Mouse (Mus musculus): Measurements from ENCODE around the gene Prss27. TPM values are rescaled to one million over a fixed set of nuclear protein-coding genes. Genes with fewer than 3 reads are reported as not detected.

Gene Prss27
- polyA plus RNA-seq, 1 experiment from 2014 or later = 0.24 TPM

GRCm38 (mm10) chr17:24029477-24029876 lies 8.5 kb upstream of the Prss27 start:
- ATAC-seq (ENCODE audit: insufficient read depth) (no peak), DNase-seq (no peak)
- Histone ChIP-seq H3K4me3 (ENCODE audit: low read depth, low read length) (no peak overlapping the region), H3K27me3 (ENCODE audit: insufficient read depth, low read length) (no peaks in the 10 kb centered on the region), H3K9me3 (ENCODE audit: low read depth, low read length) (no peaks in the 10 kb centered on the region), H3K4me1 (ENCODE audit: insufficient read depth) (no peaks in the 10 kb centered on the region), H3K9ac (no peak overlapping the region), H3K27ac (ENCODE audit: low read depth) (no peak overlapping the region), H3K4me2 (no peak overlapping the region), H3K36me3 (ENCODE audit: insufficient read depth) (no peaks in the 10 kb centered on the region)
- no peak for TF ChIP-seq CTCF (IDR thresholded peaks at IDR 0.05; ENCODE audit: low read depth)
- 77% methylated on average over 7 of the region's 7 CpGs for WGBS

DNA sequence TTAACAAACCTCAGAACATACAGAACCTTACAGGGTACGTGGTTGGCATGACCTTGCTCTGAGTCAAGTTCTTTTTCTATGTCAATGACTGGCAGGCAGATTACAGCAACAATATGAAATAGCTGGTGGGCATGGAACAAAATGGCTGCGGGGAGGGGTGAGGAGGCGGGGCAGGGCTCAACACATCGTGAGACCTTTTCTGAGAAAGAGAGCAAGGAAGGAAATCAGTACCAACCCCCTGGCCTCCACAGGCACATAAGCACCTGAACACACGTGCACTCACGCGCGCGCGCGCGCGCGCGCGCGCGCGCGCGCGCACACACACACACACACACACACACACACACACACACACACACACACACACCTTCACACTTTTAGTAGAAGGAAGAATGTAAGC lies 7.4 kb upstream of the Prss27 start:
- Histone ChIP-seq H3K9ac (no peak overlapping the region), H3K4me3 (ENCODE audit: low read depth, low read length) (no peak overlapping the region), H3K4me2 (no peak overlapping the region), H3K9me3 (ENCODE audit: low read depth, low read length) (no peaks in the 10 kb centered on the region), H3K36me3 (ENCODE audit: insufficient read depth) (no peaks in the 10 kb centered on the region), H3K27me3 (ENCODE audit: insufficient read depth, low read length) (no peaks in the 10 kb centered on the region), H3K4me1 (ENCODE audit: insufficient read depth) (no peaks in the 10 kb centered on the region), H3K27ac (ENCODE audit: low read depth) (no peak overlapping the region)
- DNase-seq (no peak), ATAC-seq (ENCODE audit: insufficient read depth) (no peak)
- no peak for TF ChIP-seq CTCF (IDR thresholded peaks at IDR 0.05; ENCODE audit: low read depth)
- WGBS = 69% methylated on average over 9 of the region's 22 CpGs

- WGBS = 38% methylated on average over 7 of the region's 7 CpGs
- Histone ChIP-seq H3K27me3 (ENCODE audit: insufficient read depth, low read length) (no peaks in the 10 kb centered on the region), H3K27ac (ENCODE audit: low read depth) (no peak overlapping the region), H3K4me1 (ENCODE audit: insufficient read depth) (no peaks in the 10 kb centered on the region), H3K36me3 (ENCODE audit: insufficient read depth) (no peaks in the 10 kb centered on the region), H3K9me3 (ENCODE audit: low read depth, low read length) (no peaks in the 10 kb centered on the region), H3K4me3 (ENCODE audit: low read depth, low read length) (no peak overlapping the region), H3K4me2 (no peak overlapping the region), H3K9ac (no peak overlapping the region)
- no peak for ATAC-seq (ENCODE audit: insufficient read depth)
- no peak for TF ChIP-seq CTCF (IDR thresholded peaks at IDR 0.05; ENCODE audit: low read depth)
- DNase-seq = no peak
These were observed 2.9 kb upstream of the Prss27 start for GRCm38 (mm10) chr17:24035087-24035486.

DNA sequence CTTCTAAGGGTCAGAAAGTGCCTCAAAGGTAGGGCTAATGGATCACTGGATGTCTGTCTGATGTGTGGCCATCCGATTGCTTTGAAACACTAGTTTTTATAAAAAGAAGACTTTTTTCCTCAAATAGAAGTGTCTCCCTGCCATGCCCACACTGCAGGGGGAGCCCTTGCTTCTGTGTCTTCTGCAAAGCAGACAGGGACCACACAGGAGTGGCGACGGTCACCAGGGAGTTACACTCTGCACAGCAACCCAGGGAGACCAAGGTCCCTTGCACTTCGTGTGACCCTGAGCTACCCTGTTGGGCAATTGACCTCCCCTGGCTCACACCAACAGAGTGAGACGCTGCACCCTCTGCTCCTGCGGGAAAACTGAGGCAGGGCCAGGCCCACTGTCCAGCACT lies 990 bp upstream of the Prss27 start:
- 66% methylated on average over 6 of the region's 6 CpGs for WGBS
- no peaks in the 10 kb centered on the region for H3K9me3 ChIP-seq (ENCODE audit: low read depth, low read length)
- no peak overlapping the region for H3K9ac ChIP-seq
- no peak overlapping the region for H3K4me2 ChIP-seq
- no peak overlapping the region for H3K27ac ChIP-seq (ENCODE audit: low read depth)
- H3K4me3 ChIP-seq (ENCODE audit: low read depth, low read length) = no peak overlapping the region
- ATAC-seq (ENCODE audit: insufficient read depth) = no peak
- no peaks in the 10 kb centered on the region for H3K27me3 ChIP-seq (ENCODE audit: insufficient read depth, low read length)
- H3K4me1 ChIP-seq (ENCODE audit: insufficient read depth) = no peaks in the 10 kb centered on the region
- H3K36me3 ChIP-seq (ENCODE audit: insufficient read depth) = no peaks in the 10 kb centered on the region
- DNase-seq = no peak
- no peak for TF ChIP-seq CTCF (IDR thresholded peaks at IDR 0.05; ENCODE audit: low read depth)

GRCm38 (mm10) chr17:24037360-24037759 lies 584 bp upstream of the Prss27 start:
- H3K4me1 ChIP-seq (ENCODE audit: insufficient read depth) = no peaks in the 10 kb centered on the region
- no peaks in the 10 kb centered on the region for H3K27me3 ChIP-seq (ENCODE audit: insufficient read depth, low read length)
- H3K9me3 ChIP-seq (ENCODE audit: low read depth, low read length) = no peaks in the 10 kb centered on the region
- H3K9ac ChIP-seq = no peak overlapping the region
- H3K4me2 ChIP-seq = no peak overlapping the region
- no peak overlapping the region for H3K4me3 ChIP-seq (ENCODE audit: low read depth, low read length)
- DNase-seq (no peak), ATAC-seq (ENCODE audit: insufficient read depth) (no peak)
- no peak for TF ChIP-seq CTCF (IDR thresholded peaks at IDR 0.05; ENCODE audit: low read depth)
- no peaks in the 10 kb centered on the region for H3K36me3 ChIP-seq (ENCODE audit: insufficient read depth)
- WGBS = 74% methylated on average over 13 of the region's 13 CpGs
- no peak overlapping the region for H3K27ac ChIP-seq (ENCODE audit: low read depth)

- no peak overlapping the region for H3K27ac ChIP-seq (ENCODE audit: low read depth)
- no peak overlapping the region for H3K4me3 ChIP-seq (ENCODE audit: low read depth, low read length)
- no peak overlapping the region for H3K4me2 ChIP-seq
- TF ChIP-seq CTCF (IDR thresholded peaks at IDR 0.05; ENCODE audit: low read depth) = peak; percentile 29
- H3K9ac ChIP-seq = no peak overlapping the region
- H3K9me3 ChIP-seq (ENCODE audit: low read depth, low read length) = no peaks in the 10 kb centered on the region
- ATAC-seq (ENCODE audit: insufficient read depth) (no peak), DNase-seq (no peak)
- 64% methylated on average over 5 of the region's 5 CpGs for WGBS
- no peaks in the 10 kb centered on the region for H3K27me3 ChIP-seq (ENCODE audit: insufficient read depth, low read length)
- H3K36me3 ChIP-seq (ENCODE audit: insufficient read depth) = peaks cover 29% of the 10 kb centered on the region
- H3K4me1 ChIP-seq (ENCODE audit: insufficient read depth) = no peaks in the 10 kb centered on the region
These were observed 6.5 kb downstream of the Prss27 start for GRCm38 (mm10) chr17:24044482-24044881.

DNA sequence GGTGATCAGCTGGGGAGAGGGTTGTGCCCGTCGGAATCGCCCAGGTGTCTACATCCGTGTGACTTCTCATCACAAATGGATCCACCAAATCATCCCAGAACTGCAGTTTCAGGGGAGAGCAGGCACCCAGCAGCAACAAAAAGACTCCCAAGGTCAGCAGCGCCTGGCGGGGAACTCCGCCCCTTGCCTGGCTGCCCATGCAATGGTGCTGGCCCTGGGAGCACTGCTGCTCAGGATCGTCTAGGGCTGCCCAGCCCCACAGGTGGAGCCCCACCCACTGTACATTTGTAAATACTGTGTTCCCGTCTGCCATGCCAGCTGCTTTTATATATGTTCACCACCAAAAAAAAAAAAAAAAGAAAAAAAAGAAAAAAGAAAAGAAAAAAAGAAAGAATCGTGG lies 7.7 kb downstream of the Prss27 start:
- H3K4me1 ChIP-seq (ENCODE audit: insufficient read depth) = no peaks in the 10 kb centered on the region
- no peak overlapping the region for H3K4me2 ChIP-seq
- H3K9ac ChIP-seq = no peak overlapping the region
- 75% methylated on average over 10 of the region's 10 CpGs for WGBS
- H3K27me3 ChIP-seq (ENCODE audit: insufficient read depth, low read length) = no peaks in the 10 kb centered on the region
- ATAC-seq (ENCODE audit: insufficient read depth) (no peak), DNase-seq (no peak)
- no peak overlapping the region for H3K4me3 ChIP-seq (ENCODE audit: low read depth, low read length)
- no peaks in the 10 kb centered on the region for H3K9me3 ChIP-seq (ENCODE audit: low read depth, low read length)
- no peak for TF ChIP-seq CTCF (IDR thresholded peaks at IDR 0.05; ENCODE audit: low read depth)
- no peak overlapping the region for H3K27ac ChIP-seq (ENCODE audit: low read depth)
- peaks cover 39% of the 10 kb centered on the region for H3K36me3 ChIP-seq (ENCODE audit: insufficient read depth)

DNA sequence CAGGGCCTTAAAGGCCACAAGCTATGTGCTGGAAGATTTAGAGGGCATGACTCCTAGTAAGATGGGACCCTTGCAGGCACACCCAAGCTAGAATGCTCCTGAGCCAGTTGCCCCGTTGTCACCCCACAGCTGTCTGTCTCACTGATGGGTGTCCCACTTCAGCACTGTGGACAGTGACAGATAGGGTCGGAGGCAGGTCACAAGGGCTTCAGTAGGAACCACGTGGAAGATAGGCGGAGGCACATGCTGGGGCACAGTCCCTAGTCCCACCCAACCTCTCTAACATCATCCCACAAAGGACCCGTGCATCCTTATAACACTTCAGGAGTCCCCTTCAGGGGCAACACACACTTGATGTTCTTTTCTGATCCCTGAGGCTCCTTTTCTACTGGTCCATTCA lies 8.1 kb downstream of the Prss27 start:
- 27% methylated on average over 5 of the region's 5 CpGs for WGBS
- Histone ChIP-seq H3K9me3 (ENCODE audit: low read depth, low read length) (no peaks in the 10 kb centered on the region), H3K36me3 (ENCODE audit: insufficient read depth) (peaks cover 43% of the 10 kb centered on the region), H3K4me3 (ENCODE audit: low read depth, low read length) (no peak overlapping the region), H3K4me1 (ENCODE audit: insufficient read depth) (no peaks in the 10 kb centered on the region), H3K27me3 (ENCODE audit: insufficient read depth, low read length) (no peaks in the 10 kb centered on the region), H3K27ac (ENCODE audit: low read depth) (no peak overlapping the region), H3K4me2 (no peak overlapping the region), H3K9ac (no peak overlapping the region)
- DNase-seq (no peak), ATAC-seq (ENCODE audit: insufficient read depth) (no peak)
- no peak for TF ChIP-seq CTCF (IDR thresholded peaks at IDR 0.05; ENCODE audit: low read depth)
